Mouse (Mus musculus): ENCODE measurements at regions not wholly inside any gene's neighbourhood (a gene's known extent, or its start where the extent isn't known, plus 50 kb on each side); places are given as distances from the start of the nearest gene placed in this dataset.

GRCm38 (mm10) chr1:103621984-103622383, 1146.3 kb upstream of the Cdh20 start:
- intact Hi-C loops (cut with DNase I): no loop called here
- no peak for DNase-seq

GRCm38 (mm10) chr1:103645285-103645684, 1123.0 kb upstream of the Cdh20 start:
- intact Hi-C loops (cut with DNase I): loop anchor here (5.0 kb wide), 1 partner anchor 178 kb away; no protein-coding TSS in a partner anchor
- DNase-seq: no peak
